Mouse (Mus musculus) C2C12 (cell line): ENCODE results near the gene Trex2. TPM values are rescaled to one million over a fixed set of nuclear protein-coding genes. Genes with fewer than 3 reads are reported as not detected.
"Not testable (repeated sequence)": the region's sequence is repeated elsewhere in the genome, so short reads cannot be mapped to it uniquely, and the experiment has no call there.

Source experiments
- H3K27me3 ChIP-seq: one replicate; pipeline ENCODE4 v1.6.1; 2011; ENCODE audit not compliant: control insufficient read depth, insufficient read depth, insufficient read length
- H3K36me3 ChIP-seq: one replicate; pipeline ENCODE4 v1.6.1; 2011; ENCODE audit not compliant: control insufficient read depth, insufficient read depth
- H3K4me3 ChIP-seq: one replicate; pipeline ENCODE4 v1.5.1; 2011; ENCODE audit warnings: mild to moderate bottlenecking, control low read depth; ENCODE audit not compliant: poor library complexity, insufficient read depth, severe bottlenecking
- H3K79me2 ChIP-seq: one replicate; pipeline ENCODE4 v1.6.1; 2011; ENCODE audit not compliant: control insufficient read depth, insufficient read depth
- H3K79me3 ChIP-seq: one replicate; pipeline ENCODE4 v1.6.1; 2011; ENCODE audit warnings: low read depth, control low read depth
- H3ac ChIP-seq: one replicate; pipeline ENCODE3; 2011; ENCODE audit warnings: low read depth; ENCODE audit not compliant: control insufficient read depth, insufficient read length
- CEBPB ChIP-seq: IDR thresholded peaks from one replicate; pipeline ENCODE4 v1.6.1; 2011; ENCODE audit warnings: low read depth, mild to moderate bottlenecking, control low read depth, moderate library complexity
- CTCF ChIP-seq: IDR thresholded peaks from one replicate; pipeline ENCODE4 v1.5.1; 2011; ENCODE audit not compliant: control insufficient read depth, insufficient read depth, insufficient read length
- FOSL1 ChIP-seq: IDR thresholded peaks from one replicate; pipeline ENCODE4 v1.8.0; 2011; ENCODE audit warnings: mild to moderate bottlenecking, low read length; ENCODE audit not compliant: poor library complexity, insufficient read depth, severe bottlenecking
- MAX ChIP-seq: IDR thresholded peaks from one replicate; pipeline ENCODE4 v1.6.1; 2011; ENCODE audit warnings: mild to moderate bottlenecking, control low read depth
- MYOD1 ChIP-seq: IDR thresholded peaks from one replicate; pipeline ENCODE4 v1.6.1; 2011; ENCODE audit warnings: low read depth; ENCODE audit not compliant: control insufficient read depth, insufficient read length
- MYOG ChIP-seq: IDR thresholded peaks from one replicate; pipeline ENCODE4 v1.6.1; 2011; ENCODE audit not compliant: control insufficient read depth, insufficient read length; ENCODE audit errors: extremely low read depth
- USF1 ChIP-seq: IDR thresholded peaks from one replicate; pipeline ENCODE4 v1.6.1; 2011; ENCODE audit warnings: low read depth, mild to moderate bottlenecking, control low read depth, moderate library complexity
- polyA plus RNA-seq: library from polyadenylated mRNA; unstranded; fragments of >200 nt; fragmentation: generic; extraction: Trizol; gene quantifications from one replicate; pipeline ENCODE4 v1.2.1, GENCODE M21; 2012; ENCODE audit warnings: missing spikeins

The Trex2 gene
- polyA plus RNA-seq, 1 experiment, result not detected

- Histone ChIP-seq H3K27me3 (peaks cover 5% of the 10 kb centered on the region), H3ac (no peak within 1 kb of the TSS), H3K79me2 (no peaks in the 10 kb centered on the region), H3K36me3 (no peaks in the 10 kb centered on the region), H3K79me3 (no peaks in the 10 kb centered on the region), H3K4me3 (no peak within 1 kb of the TSS)
- no peak for TF ChIP-seq CEBPB
- no peak for TF ChIP-seq MYOG
- no peak for TF ChIP-seq FOSL1
- TF ChIP-seq CTCF, result no peak
- no peak for TF ChIP-seq MYOD1
- no peak for TF ChIP-seq USF1
- no peak for TF ChIP-seq MAX
These were observed 24.1 kb downstream of the Trex2 start, which contains the start of gene Zfp92 for GRCm38 (mm10) chrX:73410880-73411517. Zfp92 (plus strand) TSS chrX:73411096.

- H3K27me3 ChIP-seq, result peaks cover 13% of the 10 kb centered on the region
- no peaks in the 10 kb centered on the region for H3K79me3 ChIP-seq
- H3ac ChIP-seq, result no peak overlapping the region
- H3K79me2 ChIP-seq, result no peaks in the 10 kb centered on the region
- TF ChIP-seq MAX (no peak), CEBPB (no peak)
- no peak overlapping the region for H3K4me3 ChIP-seq
- no peaks in the 10 kb centered on the region for H3K36me3 ChIP-seq
These were observed 33.5 kb downstream of the Trex2 start for GRCm38 (mm10) chrX:73401616-73402015.

- Histone ChIP-seq H3ac (no peak overlapping the region), H3K4me3 (no peak overlapping the region), H3K79me2 (no peaks in the 10 kb centered on the region), H3K36me3 (no peaks in the 10 kb centered on the region), H3K27me3 (peaks cover 16% of the 10 kb centered on the region), H3K79me3 (no peaks in the 10 kb centered on the region)
- TF ChIP-seq USF1 (no peak), CEBPB (no peak), FOSL1 (no peak), MYOG (no peak), MAX (no peak), CTCF (no peak), MYOD1 (no peak)
These were observed 34.2 kb downstream of the Trex2 start for GRCm38 (mm10) chrX:73400951-73401350.

- H3K27me3 ChIP-seq, result peaks cover 20% of the 10 kb centered on the region
- not testable (repeated sequence) for H3K36me3 ChIP-seq, H3K79me3 ChIP-seq, H3ac ChIP-seq, H3K4me3 ChIP-seq, H3K79me2 ChIP-seq
These were observed 36.5 kb downstream of the Trex2 start, which contains the start of gene Gm18336 for GRCm38 (mm10) chrX:73398636-73399035. Gm18336 (minus strand) TSS chrX:73398736.

- no peak overlapping the region for H3K4me3 ChIP-seq
- H3K27me3 ChIP-seq, result peaks cover 25% of the 10 kb centered on the region
- TF ChIP-seq MYOD1 (no peak), FOSL1 (no peak), USF1 (no peak), CTCF (no peak), MYOG (no peak), MAX (no peak), CEBPB (no peak)
- no peak overlapping the region for H3ac ChIP-seq
- H3K79me3 ChIP-seq, result no peaks in the 10 kb centered on the region
- H3K79me2 ChIP-seq, result no peaks in the 10 kb centered on the region
- H3K36me3 ChIP-seq, result no peaks in the 10 kb centered on the region
These were observed 38.7 kb downstream of the Trex2 start for GRCm38 (mm10) chrX:73396446-73396845.

- H3ac ChIP-seq, result no peak overlapping the region
- H3K79me3 ChIP-seq, result no peaks in the 10 kb centered on the region
- no peaks in the 10 kb centered on the region for H3K79me2 ChIP-seq
- no peak for TF ChIP-seq MYOG
- no peak for TF ChIP-seq USF1
- no peak for TF ChIP-seq FOSL1
- no peak for TF ChIP-seq CEBPB
- TF ChIP-seq MYOD1, result no peak
- TF ChIP-seq CTCF, result no peak
- TF ChIP-seq MAX, result no peak
- H3K4me3 ChIP-seq, result no peak overlapping the region
- H3K36me3 ChIP-seq, result no peaks in the 10 kb centered on the region
- peaks cover 11% of the 10 kb centered on the region for H3K27me3 ChIP-seq
These were observed 43.7 kb downstream of the Trex2 start for GRCm38 (mm10) chrX:73391481-73391880.
